Mouse (Mus musculus) bone marrow, adult 2 months (tissue): ENCODE measurements around the gene Rgsl1.

Experiments used
- CTCF ChIP-seq: fragments of 200-500 bp; IDR thresholded peaks from 2 replicates; pipeline ENCODE4 v1.5.1; 2011; ENCODE audit warnings: low read length, control low read depth; ENCODE audit not compliant: control insufficient read depth, insufficient read depth
- POLR2A ChIP-seq: fragments of 200-500 bp; IDR thresholded peaks from 2 replicates; pipeline ENCODE4 v1.6.1; 2011; ENCODE audit warnings: low read depth, mild to moderate bottlenecking, control low read depth, low read length, borderline replicate concordance; ENCODE audit not compliant: control insufficient read depth

GRCm38 (mm10) chr1:153746728-153747127 is 97.2 kb downstream of the Rgsl1 start:
- TF ChIP-seq POLR2A (no peak), CTCF (peak; percentile 93)
